Mouse (Mus musculus) embryo, embryonic 10 days (tissue): ENCODE data around the gene Ccdc171.

ENCODE experiments used
- DNase-seq: peaks from one replicate; pipeline ENCODE4 v3.0.0-alpha.2; 2015; ENCODE audit warnings: low spot score

Gene Ccdc171

GRCm38 (mm10) chr4:83797976-83798375 is 272.6 kb downstream of the Ccdc171 start:
- DNase-seq, result no peak

- no peak for DNase-seq
These were observed 273.5 kb downstream of the Ccdc171 start for GRCm38 (mm10) chr4:83798674-83799430.

GRCm38 (mm10) chr4:83800402-83800801 is 275.1 kb downstream of the Ccdc171 start:
- DNase-seq, result no peak

GRCm38 (mm10) chr4:83816925-83817324 is 291.6 kb downstream of the Ccdc171 start:
- no peak for DNase-seq

- DNase-seq, result no peak
These were observed 304.5 kb downstream of the Ccdc171 start for GRCm38 (mm10) chr4:83829718-83830459.

GRCm38 (mm10) chr4:83830891-83831880 is 305.8 kb downstream of the Ccdc171 start:
- peak; percentile 69 for DNase-seq

- DNase-seq, result no peak
These were observed 313.7 kb downstream of the Ccdc171 start for GRCm38 (mm10) chr4:83839077-83839476.

GRCm38 (mm10) chr4:83846304-83846703 is 321.0 kb downstream of the Ccdc171 start:
- no peak for DNase-seq

- DNase-seq, result no peak
These were observed 328.5 kb downstream of the Ccdc171 start for GRCm38 (mm10) chr4:83853885-83854284.

- no peak for DNase-seq
These were observed 336.4 kb downstream of the Ccdc171 start for GRCm38 (mm10) chr4:83861706-83862105.

- DNase-seq, result no peak
These were observed 336.9 kb downstream of the Ccdc171 start for GRCm38 (mm10) chr4:83862295-83862694.

GRCm38 (mm10) chr4:83876600-83876999 is 351.3 kb downstream of the Ccdc171 start:
- DNase-seq, result no peak

GRCm38 (mm10) chr4:83878236-83878635 is 352.9 kb downstream of the Ccdc171 start:
- no peak for DNase-seq

- no peak for DNase-seq
These were observed 363.2 kb downstream of the Ccdc171 start for GRCm38 (mm10) chr4:83888459-83889054.

- DNase-seq, result no peak
These were observed 376.8 kb downstream of the Ccdc171 start for GRCm38 (mm10) chr4:83902081-83902645.
